Mouse (Mus musculus) limb, embryonic 12.5 days (tissue): Measurements from ENCODE around the gene Vtcn1. TPM values are rescaled to one million over a fixed set of nuclear protein-coding genes. Genes with fewer than 3 reads are reported as not detected.
"Not testable (repeated sequence)": the region's sequence is repeated elsewhere in the genome, so short reads cannot be mapped to it uniquely, and the experiment has no call there.

Experiments used
- ATAC-seq: fragments of 200-750 bp; cut with Nextera tagmentation; 2 replicates; pipeline ENCODE4 v1.8.0; 2017; ENCODE audit warnings: low read depth, moderate TSS enrichment; ENCODE audit not compliant: insufficient number of reproducible peaks, insufficient read depth, low FRiP score, low TSS enrichment
- H3K27ac ChIP-seq: fragments of 300-500 bp; sonication (generic); 2 replicates; pipeline ENCODE4 v1.5.1; 2016; ENCODE audit warnings: mild to moderate bottlenecking, moderate library complexity
- H3K27me3 ChIP-seq: fragments of 300-500 bp; sonication (generic); 2 replicates; pipeline ENCODE4 v1.6.1; 2016; ENCODE audit warnings: mild to moderate bottlenecking, moderate library complexity
- H3K36me3 ChIP-seq: fragments of 300-500 bp; sonication (generic); 2 replicates; pipeline ENCODE4 v1.6.1; 2016; ENCODE audit warnings: mild to moderate bottlenecking, moderate library complexity
- H3K4me1 ChIP-seq: fragments of 300-500 bp; sonication (generic); replicated peaks from 2 replicates; pipeline ENCODE4 v1.6.1; 2016
- H3K4me2 ChIP-seq: fragments of 300-500 bp; sonication (generic); 2 replicates; pipeline ENCODE4 v1.6.1; 2016; ENCODE audit warnings: mild to moderate bottlenecking, moderate library complexity
- H3K4me3 ChIP-seq: fragments of 300-500 bp; sonication (generic); replicated peaks from 2 replicates; pipeline ENCODE4 v1.5.1; 2016; ENCODE audit warnings: mild to moderate bottlenecking
- H3K9ac ChIP-seq: fragments of 300-500 bp; sonication (generic); replicated peaks from 2 replicates; pipeline ENCODE4 v1.6.1; 2016; ENCODE audit warnings: mild to moderate bottlenecking, moderate library complexity
- H3K9me3 ChIP-seq: fragments of 300-500 bp; sonication (generic); 2 replicates; pipeline ENCODE4 v1.6.1; 2016; ENCODE audit warnings: mild to moderate bottlenecking, moderate library complexity
- WGBS: fragments of 180-500 bp; shearing (Covaris S2); methylation state at CpG from one replicate; pipeline ENCODE4 v1.1.7; 2016; 5-methylcytosine and 5-hydroxymethylcytosine counted together
- polyA plus RNA-seq: library from polyadenylated mRNA; unstranded; fragments of >200 nt; fragmentation: Nextera tagmentation; extraction: Ambion mirVana; gene quantifications from 2 replicates; pipeline ENCODE4 v1.2.1, GENCODE M21; 2016

Vtcn1 gene
- polyA plus RNA-seq, 1 experiment from 2014 or later: not detected

DNA sequence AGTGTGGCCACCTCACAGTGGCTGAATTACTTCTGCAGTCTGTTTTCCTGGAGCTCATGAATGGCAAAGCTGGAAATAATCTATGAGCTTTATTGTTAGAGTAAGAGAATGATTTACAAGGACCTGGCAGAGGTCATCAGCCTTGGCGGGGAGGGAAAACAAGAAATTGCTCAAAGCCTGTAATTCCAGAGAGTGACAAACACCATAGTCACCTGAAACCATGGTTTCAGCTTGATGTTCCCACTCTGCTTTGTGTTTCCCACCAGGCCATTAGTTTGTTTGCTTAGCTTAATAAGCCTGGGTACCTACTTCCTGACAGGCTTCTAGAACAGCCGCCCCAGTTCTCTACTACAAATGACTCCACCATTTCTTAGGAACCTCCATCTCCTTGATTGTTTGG lies 14.8 kb upstream of the Vtcn1 start:
- no peak overlapping the region for H3K9ac ChIP-seq
- no peak overlapping the region for H3K4me3 ChIP-seq
- H3K27ac ChIP-seq: no peak overlapping the region
- no peak overlapping the region for H3K4me2 ChIP-seq
- no peaks in the 10 kb centered on the region for H3K9me3 ChIP-seq
- no peak for ATAC-seq
- no peaks in the 10 kb centered on the region for H3K36me3 ChIP-seq
- no peaks in the 10 kb centered on the region for H3K4me1 ChIP-seq
- no peaks in the 10 kb centered on the region for H3K27me3 ChIP-seq
- WGBS: 23% methylated on average over 2 of the region's 2 CpGs

DNA sequence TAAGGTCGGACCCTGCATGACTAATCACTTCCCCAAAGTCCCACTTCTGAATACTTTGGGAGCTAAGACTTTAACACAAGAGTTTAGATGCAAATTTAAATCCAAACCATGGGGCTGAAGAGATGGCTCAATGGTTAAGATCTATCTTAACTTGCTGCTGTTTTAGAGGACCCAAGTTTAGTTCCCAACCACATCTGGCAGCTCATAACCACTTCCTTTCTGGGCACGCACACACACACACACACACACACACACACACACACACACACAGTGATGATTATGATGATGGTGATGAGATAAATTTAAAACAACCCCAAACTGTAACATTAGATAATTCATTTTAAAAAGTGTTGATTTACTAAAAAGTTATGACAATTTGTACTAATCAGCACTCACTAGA lies 13.4 kb upstream of the Vtcn1 start:
- Histone ChIP-seq H3K27me3 (no peaks in the 10 kb centered on the region), H3K4me2 (no peak overlapping the region), H3K27ac (no peak overlapping the region), H3K4me1 (no peaks in the 10 kb centered on the region), H3K9me3 (no peaks in the 10 kb centered on the region), H3K36me3 (no peaks in the 10 kb centered on the region), H3K9ac (no peak overlapping the region), H3K4me3 (no peak overlapping the region)
- WGBS: 75% methylated on average over 2 of the region's 2 CpGs
- ATAC-seq: no peak

DNA sequence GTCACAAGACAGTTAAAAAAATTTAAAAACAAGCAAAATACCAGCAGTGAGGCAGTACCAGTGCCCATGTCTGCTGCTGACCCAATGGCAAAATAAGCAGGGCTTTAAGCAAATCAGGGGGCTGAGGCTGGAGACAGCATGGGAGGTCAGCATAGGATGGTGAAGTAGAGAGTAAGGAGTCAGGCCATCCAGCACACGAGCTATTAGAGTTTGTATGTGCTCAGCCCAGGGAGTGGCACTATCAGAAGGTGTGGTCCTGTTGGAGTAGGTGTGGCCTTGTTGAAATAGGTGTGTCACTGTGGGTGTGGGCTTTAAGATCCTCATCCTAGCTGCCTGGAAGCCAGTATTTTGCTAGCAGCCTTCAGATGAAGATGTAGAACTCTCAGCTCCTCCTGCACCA lies 9.8 kb upstream of the Vtcn1 start:
- not testable (repeated sequence) for H3K27me3 ChIP-seq, H3K9ac ChIP-seq, H3K9me3 ChIP-seq, H3K36me3 ChIP-seq, H3K27ac ChIP-seq, H3K4me1 ChIP-seq, ATAC-seq, H3K4me2 ChIP-seq, H3K4me3 ChIP-seq
- 46% methylated on average over 1 of the region's 1 CpGs for WGBS

GRCm38 (mm10) chr3:100818709-100819108 lies 6.5 kb upstream of the Vtcn1 start:
- no peak for ATAC-seq
- H3K4me2 ChIP-seq: no peak overlapping the region
- H3K9ac ChIP-seq: no peak overlapping the region
- H3K36me3 ChIP-seq: no peaks in the 10 kb centered on the region
- H3K4me1 ChIP-seq: peaks cover 16% of the 10 kb centered on the region
- H3K27me3 ChIP-seq: no peaks in the 10 kb centered on the region
- H3K9me3 ChIP-seq: no peaks in the 10 kb centered on the region
- H3K27ac ChIP-seq: no peak overlapping the region
- H3K4me3 ChIP-seq: no peak overlapping the region
- whole genome bisulfite sequencing: 75% methylated on average over 4 of the region's 4 CpGs

DNA sequence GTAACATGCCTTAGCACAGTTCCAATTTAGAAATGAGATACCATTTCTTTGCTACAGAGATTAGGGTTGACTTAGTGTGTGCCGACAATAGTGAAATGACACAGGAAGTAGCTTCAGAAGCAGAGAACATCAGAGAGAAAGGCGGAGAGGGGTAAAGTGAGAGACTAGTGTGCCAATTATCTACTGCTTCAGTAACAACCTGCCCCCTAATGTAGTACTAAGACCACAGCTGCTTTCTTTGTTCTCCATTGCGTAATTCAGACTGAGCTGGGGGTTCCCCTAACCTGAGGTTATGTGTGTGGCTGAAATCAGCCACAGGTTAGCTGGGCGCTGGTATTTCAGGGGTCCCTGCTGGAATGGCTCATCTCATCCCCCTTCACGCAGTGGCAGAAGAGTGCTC lies 5.7 kb upstream of the Vtcn1 start:
- Histone ChIP-seq H3K9me3 (no peaks in the 10 kb centered on the region), H3K4me2 (no peak overlapping the region), H3K9ac (no peak overlapping the region), H3K27ac (no peak overlapping the region), H3K4me3 (no peak overlapping the region), H3K4me1 (peaks cover 16% of the 10 kb centered on the region), H3K27me3 (no peaks in the 10 kb centered on the region), H3K36me3 (no peaks in the 10 kb centered on the region)
- ATAC-seq: no peak
- 93% methylated on average over 5 of the region's 5 CpGs for WGBS

DNA sequence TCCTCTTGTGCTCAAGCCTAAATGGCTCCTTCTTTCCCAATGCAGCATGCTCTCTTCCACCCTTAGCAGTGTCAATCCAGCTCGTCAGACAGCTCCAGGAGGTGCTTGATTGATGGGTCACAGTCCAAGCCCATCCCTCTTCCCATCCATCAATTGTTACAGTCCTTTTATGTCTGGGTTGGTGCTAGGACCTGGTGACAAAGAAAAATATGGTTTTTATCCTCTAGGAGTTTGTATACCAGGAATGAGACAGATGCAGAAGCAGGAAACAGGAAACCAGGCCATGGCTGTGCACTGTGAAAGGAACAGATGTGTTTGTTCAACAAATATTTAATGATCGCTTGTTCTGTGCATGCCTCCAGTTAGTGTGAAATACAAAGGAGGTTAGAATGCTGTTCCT lies 4.4 kb upstream of the Vtcn1 start:
- peaks cover 27% of the 10 kb centered on the region for H3K4me1 ChIP-seq
- ATAC-seq: peak; percentile 56; the same call in 1 of the 2 replicates
- no peaks in the 10 kb centered on the region for H3K27me3 ChIP-seq
- H3K4me2 ChIP-seq: peak overlapping the region; percentile 3; the same call in 1 of the 2 replicates
- H3K4me3 ChIP-seq: no peak overlapping the region
- no peak overlapping the region for H3K9ac ChIP-seq
- 23% methylated on average over 2 of the region's 2 CpGs for WGBS
- no peaks in the 10 kb centered on the region for H3K36me3 ChIP-seq
- H3K9me3 ChIP-seq: no peaks in the 10 kb centered on the region
- peak overlapping the region; percentile 82 for H3K27ac ChIP-seq

DNA sequence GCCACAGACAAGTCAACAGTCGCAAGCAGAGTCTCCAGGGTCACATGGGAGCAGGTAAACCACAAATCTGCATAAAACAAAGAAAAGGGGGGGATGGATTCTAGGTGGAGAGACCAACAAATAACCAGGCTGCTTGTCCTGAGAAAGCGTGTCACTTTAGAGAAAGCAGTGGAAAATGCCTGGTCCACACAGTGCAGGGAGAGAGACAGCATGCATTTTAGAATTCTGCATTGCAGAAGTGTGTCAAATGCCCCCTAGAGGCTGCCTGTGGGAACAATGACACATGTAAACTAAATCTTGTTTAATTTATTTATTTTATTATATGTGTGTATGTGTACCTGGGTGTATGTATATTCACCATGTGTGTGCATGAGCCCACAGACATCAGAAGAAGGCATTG lies 4.0 kb upstream of the Vtcn1 start:
- peaks cover 27% of the 10 kb centered on the region for H3K4me1 ChIP-seq
- whole genome bisulfite sequencing: 21% methylated on average over 2 of the region's 2 CpGs
- peak overlapping the region; percentile 3; the same call in 1 of the 2 replicates for H3K4me2 ChIP-seq
- H3K4me3 ChIP-seq: no peak overlapping the region
- no peaks in the 10 kb centered on the region for H3K27me3 ChIP-seq
- no peaks in the 10 kb centered on the region for H3K36me3 ChIP-seq
- H3K27ac ChIP-seq: peak overlapping the region; percentile 82
- no peak overlapping the region for H3K9ac ChIP-seq
- H3K9me3 ChIP-seq: no peaks in the 10 kb centered on the region
- ATAC-seq: peak; percentile 66

DNA sequence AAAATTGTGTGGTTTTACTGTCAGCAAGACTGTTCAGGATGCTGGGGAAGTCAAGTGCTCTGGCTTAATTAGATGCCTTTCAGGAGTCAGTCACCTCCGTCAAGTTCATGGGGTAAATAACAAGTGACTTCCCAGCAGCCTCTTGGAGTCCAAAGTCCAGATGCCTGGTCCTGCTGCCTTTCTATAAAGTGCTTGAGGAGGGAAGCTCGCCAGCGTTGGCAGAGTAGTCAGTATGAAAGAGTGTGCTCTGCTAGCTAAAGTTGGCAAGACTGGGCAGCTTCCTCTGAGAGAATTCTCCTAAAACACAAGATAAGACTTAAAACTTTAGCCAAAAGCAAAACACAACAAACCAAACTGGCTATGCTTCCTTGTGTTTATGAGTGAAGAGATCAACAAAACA lies 18.5 kb downstream of the Vtcn1 start:
- ATAC-seq: no peak
- no peaks in the 10 kb centered on the region for H3K9me3 ChIP-seq
- H3K36me3 ChIP-seq: no peaks in the 10 kb centered on the region
- no peak overlapping the region for H3K4me3 ChIP-seq
- H3K4me1 ChIP-seq: peaks cover 15% of the 10 kb centered on the region
- H3K27me3 ChIP-seq: no peaks in the 10 kb centered on the region
- 57% methylated on average over 3 of the region's 3 CpGs for WGBS
- no peak overlapping the region for H3K4me2 ChIP-seq
- no peak overlapping the region for H3K9ac ChIP-seq
- 0 out of 2 replicates have a peak overlapping the region, but pooled peaks have one; percentile 12 for H3K27ac ChIP-seq

DNA sequence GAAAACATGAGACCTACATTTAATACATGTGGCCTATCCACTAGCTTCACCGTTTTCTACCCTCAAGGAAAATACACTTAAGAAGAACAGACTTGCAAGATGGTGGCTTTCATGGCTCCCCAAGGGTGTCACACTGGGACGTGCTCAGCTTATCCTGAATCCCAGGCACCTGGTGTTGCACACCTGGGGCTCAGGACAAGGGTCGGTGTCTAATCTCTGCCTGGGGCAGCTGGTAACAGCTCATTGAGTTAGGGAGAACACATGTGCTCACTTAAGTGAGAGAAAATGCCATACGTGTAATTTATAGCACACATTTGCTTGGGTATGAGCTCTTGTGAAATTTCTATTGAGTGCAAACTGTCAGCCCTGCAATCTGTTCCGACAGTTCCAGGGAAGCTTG lies 19.1 kb downstream of the Vtcn1 start:
- Histone ChIP-seq H3K27me3 (no peaks in the 10 kb centered on the region), H3K9ac (no peak overlapping the region), H3K4me2 (no peak overlapping the region), H3K36me3 (no peaks in the 10 kb centered on the region), H3K4me1 (peaks cover 15% of the 10 kb centered on the region), H3K4me3 (no peak overlapping the region), H3K9me3 (no peaks in the 10 kb centered on the region), H3K27ac (0 out of 2 replicates have a peak overlapping the region, but pooled peaks have one; percentile 12)
- ATAC-seq: peak; percentile 66
- WGBS: 32% methylated on average over 5 of the region's 5 CpGs

DNA sequence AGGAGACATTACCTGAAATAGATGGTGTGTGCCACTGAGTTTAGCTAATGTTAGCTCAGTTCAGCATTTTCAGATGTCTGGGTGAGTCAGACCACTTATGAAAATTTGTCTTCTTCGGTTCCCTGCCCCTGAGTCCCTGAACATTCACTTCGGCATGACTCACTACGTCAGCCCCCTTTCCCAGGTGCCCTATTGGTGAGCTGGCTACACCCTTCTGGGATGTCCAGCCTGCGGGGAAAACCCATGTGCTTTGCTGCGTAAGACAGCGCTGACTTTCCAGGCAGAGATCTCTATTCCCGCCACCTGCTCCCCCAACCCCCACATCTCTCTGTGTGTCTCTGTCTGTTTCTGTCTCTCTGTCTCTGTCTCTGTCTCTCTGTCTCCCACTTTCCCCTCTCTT lies 23.1 kb downstream of the Vtcn1 start:
- Histone ChIP-seq H3K27me3 (no peaks in the 10 kb centered on the region), H3K9ac (no peak overlapping the region), H3K4me3 (no peak overlapping the region), H3K27ac (no peak overlapping the region), H3K4me1 (peaks cover 15% of the 10 kb centered on the region), H3K36me3 (no peaks in the 10 kb centered on the region), H3K9me3 (no peaks in the 10 kb centered on the region), H3K4me2 (no peak overlapping the region)
- WGBS: 89% methylated on average over 7 of the region's 7 CpGs
- ATAC-seq: no peak

DNA sequence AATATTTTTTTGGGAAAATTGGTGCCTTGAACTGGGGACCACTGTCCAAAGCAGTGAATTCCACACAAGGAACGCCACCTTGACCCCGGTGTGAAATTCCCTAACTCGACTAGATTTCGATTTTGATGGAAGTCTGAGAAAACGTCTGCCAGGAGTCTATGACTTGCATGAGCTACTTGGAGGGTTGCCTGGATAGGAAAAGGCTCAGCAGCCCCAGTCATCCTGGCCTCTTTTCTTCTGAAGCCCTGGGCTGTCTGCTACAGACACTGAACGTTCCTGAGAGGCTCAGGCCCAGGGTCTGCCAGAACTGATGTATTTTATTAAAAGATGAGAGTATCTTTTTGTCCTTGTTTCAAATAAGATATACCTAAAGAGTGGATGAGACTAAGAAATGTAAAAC lies 25.2 kb downstream of the Vtcn1 start:
- H3K36me3 ChIP-seq: no peaks in the 10 kb centered on the region
- no peaks in the 10 kb centered on the region for H3K4me1 ChIP-seq
- no peak overlapping the region for H3K4me2 ChIP-seq
- no peak overlapping the region for H3K4me3 ChIP-seq
- H3K9ac ChIP-seq: no peak overlapping the region
- H3K27me3 ChIP-seq: no peaks in the 10 kb centered on the region
- 74% methylated on average over 6 of the region's 6 CpGs for WGBS
- no peaks in the 10 kb centered on the region for H3K9me3 ChIP-seq
- no peak overlapping the region for H3K27ac ChIP-seq
- ATAC-seq: no peak

- Histone ChIP-seq H3K4me2 (no peak overlapping the region), H3K36me3 (no peaks in the 10 kb centered on the region), H3K27me3 (no peaks in the 10 kb centered on the region), H3K4me1 (no peaks in the 10 kb centered on the region), H3K9me3 (no peaks in the 10 kb centered on the region), H3K9ac (no peak overlapping the region), H3K4me3 (no peak overlapping the region), H3K27ac (no peak overlapping the region)
- 56% methylated on average over 9 of the region's 9 CpGs for WGBS
- ATAC-seq: no peak
These were observed 31.0 kb downstream of the Vtcn1 start for GRCm38 (mm10) chr3:100856050-100856815.
